Mouse (Mus musculus) myocyte (in vitro differentiated cells): ENCODE measurements around the gene Gfod2.

Source experiments
- E2F4 ChIP-seq: IDR thresholded peaks from one replicate; pipeline ENCODE4 v1.6.1; 2011; ENCODE audit warnings: mild to moderate bottlenecking, control low read depth, moderate library complexity; ENCODE audit not compliant: insufficient read depth
- MAX ChIP-seq: IDR thresholded peaks from one replicate; pipeline ENCODE4 v1.6.1; 2011; ENCODE audit warnings: low read depth, mild to moderate bottlenecking, control low read depth
- MYOG ChIP-seq, 3 experiments: IDR thresholded peaks; one replicate each; pipeline ENCODE4 v1.6.1; 2011; ENCODE audit warnings: control low read depth in 2 of 3, low read depth in 2 of 3, mild to moderate bottlenecking in 2 of 3; ENCODE audit not compliant: insufficient read length in 2 of 3, control insufficient read depth in 1 of 3, insufficient read depth in 1 of 3
- POLR2A ChIP-seq: IDR thresholded peaks from one replicate; pipeline ENCODE4 v1.6.1; 2011; ENCODE audit warnings: low read depth, mild to moderate bottlenecking, control low read depth, moderate library complexity; ENCODE audit not compliant: insufficient read length
- TCF12 ChIP-seq: IDR thresholded peaks from one replicate; pipeline ENCODE4 v1.6.1; 2011; ENCODE audit warnings: mild to moderate bottlenecking, control low read depth; ENCODE audit not compliant: poor library complexity, insufficient read depth, severe bottlenecking
- USF1 ChIP-seq: IDR thresholded peaks from one replicate; pipeline ENCODE4 v1.6.1; 2011; ENCODE audit warnings: low read depth, mild to moderate bottlenecking, control low read depth, moderate library complexity

- TF ChIP-seq POLR2A (no peak), TCF12 (no peak), MYOG (IDR thresholded peaks at IDR 0.05; ENCODE audit: control insufficient read depth in 1 of 3, insufficient read depth in 1 of 3, insufficient read length in 2 of 3, low read depth in 2 of 3) (no peak), USF1 (no peak), MAX (no peak), E2F4 (no peak)
Measured at GRCm38 (mm10) chr8:105727397-105728124, 30.9 kb downstream of the Gfod2 start.
